Comparison of ENCODE assay signal across 32 mouse cellular contexts in the genomic region with DNA sequence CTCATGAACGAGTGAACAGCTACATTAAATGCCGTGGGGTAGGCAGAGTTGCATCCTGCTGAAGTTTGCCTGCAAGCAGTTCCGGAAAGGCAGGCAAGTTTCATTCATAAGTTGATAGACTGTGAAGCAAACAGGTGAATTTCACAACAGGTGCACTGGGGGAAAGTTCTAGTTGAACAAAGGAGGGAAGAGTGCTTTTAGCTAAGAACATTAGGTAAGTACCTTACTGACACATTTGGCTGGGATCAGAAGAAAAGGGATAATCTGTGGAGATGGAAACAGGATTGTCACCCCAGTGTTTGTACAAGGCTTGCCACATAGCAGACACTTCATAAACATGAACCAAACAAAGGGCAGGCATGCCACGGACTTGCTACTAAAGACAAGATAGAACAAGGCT. TPM values are rescaled to one million over a fixed set of nuclear protein-coding genes. Genes with fewer than 3 reads are reported as not detected.
A peak's percentile ranks its signal among the peaks of the same experiment; 100 is the strongest.
DNase-seq lines count a peak whose midpoint lies in the region; ATAC-seq and TF ChIP-seq lines count a peak whose summit lies in the region.
"Had no signal": no experiment of that assay in that cellular context is flagged by ENCODE, and none has a peak within 500 bp of the region (broad histone marks: within the 10 kb centered on the region; RNA-seq: fewer than 3 reads in every experiment).

No protein-coding gene starts in this region.

- ATAC-seq in heart, postnatal 0 days (ENCODE audit: insufficient read depth, low read depth): no peak
- no peak; the same call in 1 of the 2 replicates for ATAC-seq in liver, embryonic 16.5 days (ENCODE audit: low read depth)
- peak; percentile 49; the same call in 1 of the 2 replicates for ATAC-seq in liver, postnatal 0 days
- ATAC-seq in erythroid progenitor cell, adult 5-6 weeks (replicated peaks; ENCODE audit: low FRiP score, poor library complexity, severe bottlenecking): no peak
- ATAC-seq: CD4-positive, CD25-positive, alpha-beta regulatory T cell, adult 4 months; forebrain, embryonic 13.5 days; forebrain, embryonic 16.5 days had no signal

- no peak for DNase-seq in heart, postnatal 0 days (ENCODE audit: low spot score)
- DNase-seq in heart, postnatal 25 days (ENCODE audit: low spot score): no peak
- no peak for DNase-seq in liver
- peak; percentile 28 for DNase-seq in lung, postnatal 36 days
- DNase-seq in lung, postnatal 14 days: no peak
- no peak for DNase-seq in liver, postnatal 0 days
- DNase-seq: adrenal gland, adult 2 months; adrenal gland, postnatal 14 days; cerebellum, adult 11 months; cerebellum, adult 2 months; cerebellum, adult 9-11 months; cerebellum, postnatal 25 days; gastrocnemius, postnatal 25 days; heart, postnatal 14 days had no signal

- WGBS in heart, postnatal 0 days: 71% methylated on average over 4 of the region's 4 CpGs
- WGBS in liver, embryonic 16.5 days (ENCODE audit: insufficient replicate concordance): 51% methylated on average over 4 of the region's 4 CpGs
- WGBS in liver, postnatal 0 days (ENCODE audit: insufficient replicate concordance): 54% methylated on average over 4 of the region's 4 CpGs

- H3K27me3 ChIP-seq in heart, postnatal 0 days (ENCODE audit: control insufficient read depth, insufficient read depth, low read length): no peaks in the 10 kb centered on the region
- H3K27me3 ChIP-seq in liver, embryonic 16.5 days (ENCODE audit: control insufficient read depth, insufficient read depth, low read depth, low read length): no peaks in the 10 kb centered on the region
- no peaks in the 10 kb centered on the region for H3K27me3 ChIP-seq in liver, postnatal 0 days (ENCODE audit: insufficient read depth, low read length)
- H3K27me3 ChIP-seq: embryonic facial prominence, embryonic 12.5 days; embryonic facial prominence, embryonic 15.5 days; forebrain, embryonic 13.5 days; heart, embryonic 12.5 days; heart, embryonic 15.5 days; hindbrain, embryonic 12.5 days; hindbrain, embryonic 15.5 days had no signal

- no peak overlapping the region for H3K4me2 ChIP-seq in heart, postnatal 0 days (ENCODE audit: low read depth, low read length)
- H3K4me2 ChIP-seq in liver, embryonic 16.5 days (ENCODE audit: low read depth, low read length): no peak overlapping the region
- H3K4me2 ChIP-seq in liver, postnatal 0 days (ENCODE audit: low read depth, low read length): no peak overlapping the region
- H3K4me2 ChIP-seq: embryonic facial prominence, embryonic 12.5 days; embryonic facial prominence, embryonic 15.5 days; forebrain, embryonic 13.5 days; heart, embryonic 12.5 days; heart, embryonic 15.5 days; hindbrain, embryonic 12.5 days; hindbrain, embryonic 15.5 days had no signal

- peaks cover 26% of the 10 kb centered on the region for H3K36me3 ChIP-seq in heart, postnatal 0 days (replicated peaks; ENCODE audit: control insufficient read depth, insufficient read depth, low read length)
- no peaks in the 10 kb centered on the region for H3K36me3 ChIP-seq in liver, embryonic 16.5 days (ENCODE audit: control insufficient read depth, insufficient read depth)
- H3K36me3 ChIP-seq in liver, postnatal 0 days (replicated peaks; ENCODE audit: insufficient read depth, low read length): no peaks in the 10 kb centered on the region

- H3K9me3 ChIP-seq in heart, postnatal 0 days (replicated peaks; ENCODE audit: control insufficient read depth, low read length): no peaks in the 10 kb centered on the region
- no peaks in the 10 kb centered on the region for H3K9me3 ChIP-seq in liver, embryonic 16.5 days (replicated peaks; ENCODE audit: control insufficient read depth, low read length)
- H3K9me3 ChIP-seq in liver, postnatal 0 days (ENCODE audit: low read length): no peaks in the 10 kb centered on the region
- H3K9me3 ChIP-seq: embryonic facial prominence, embryonic 12.5 days; embryonic facial prominence, embryonic 15.5 days; forebrain, embryonic 10.5 days; forebrain, embryonic 13.5 days; heart, embryonic 12.5 days; heart, embryonic 15.5 days; hindbrain, embryonic 12.5 days; hindbrain, embryonic 15.5 days had no signal

- H3K27ac ChIP-seq in heart, postnatal 0 days (ENCODE audit: low read depth): peak overlapping the region; percentile 83; the same call in 1 of the 2 replicates
- H3K27ac ChIP-seq in liver, embryonic 16.5 days (ENCODE audit: low read length): 0 out of 2 replicates have a peak overlapping the region, but pooled peaks have one; percentile 2
- peak overlapping the region; percentile 72 for H3K27ac ChIP-seq in liver, postnatal 0 days (ENCODE audit: low read depth)
- H3K27ac ChIP-seq: embryonic facial prominence, embryonic 12.5 days; embryonic facial prominence, embryonic 15.5 days; forebrain, embryonic 10.5 days; forebrain, embryonic 13.5 days; hindbrain, embryonic 12.5 days; hindbrain, embryonic 15.5 days had no signal

- no peak for TF ChIP-seq EP300 in heart, postnatal 0 days (IDR thresholded peaks at IDR 0.05; ENCODE audit: low read depth)
- TF ChIP-seq EP300 in liver, postnatal 0 days (IDR thresholded peaks at IDR 0.05; ENCODE audit: low read depth): 0 out of 2 replicates have a peak, but pooled peaks have one; percentile 35

- no peak overlapping the region for H3K9ac ChIP-seq in heart, postnatal 0 days (replicated peaks; ENCODE audit: low read depth, low read length)
- H3K9ac ChIP-seq in liver, embryonic 16.5 days (ENCODE audit: low read depth, low read length): no peak overlapping the region
- H3K9ac ChIP-seq in liver, postnatal 0 days (replicated peaks): no peak overlapping the region
- H3K9ac ChIP-seq: embryonic facial prominence, embryonic 12.5 days; embryonic facial prominence, embryonic 15.5 days; forebrain, embryonic 13.5 days; heart, embryonic 12.5 days; heart, embryonic 15.5 days; hindbrain, embryonic 12.5 days; hindbrain, embryonic 15.5 days had no signal

- peaks cover 44% of the 10 kb centered on the region for H3K4me1 ChIP-seq in heart, postnatal 0 days (ENCODE audit: control insufficient read depth, insufficient read depth)
- no peaks in the 10 kb centered on the region for H3K4me1 ChIP-seq in liver, embryonic 16.5 days (ENCODE audit: control insufficient read depth, low read depth, low read length)
- H3K4me1 ChIP-seq in liver, postnatal 0 days (ENCODE audit: insufficient read depth): peaks cover 16% of the 10 kb centered on the region
- H3K4me1 ChIP-seq: embryonic facial prominence, embryonic 12.5 days; embryonic facial prominence, embryonic 15.5 days; forebrain, embryonic 13.5 days; hindbrain, embryonic 12.5 days; hindbrain, embryonic 15.5 days had no signal

- intact Hi-C loops in heart, postnatal 25 days (cut with DNase I): no loop called here

- no peak for TF ChIP-seq CTCF in heart, postnatal 0 days (IDR thresholded peaks at IDR 0.05; ENCODE audit: low read depth)
- no peak for TF ChIP-seq CTCF in liver, postnatal 0 days (IDR thresholded peaks at IDR 0.05; ENCODE audit: low read depth)

- no peak overlapping the region for H3K4me3 ChIP-seq in heart, postnatal 0 days (ENCODE audit: low read depth, low read length)
- H3K4me3 ChIP-seq in liver, embryonic 16.5 days (ENCODE audit: low read depth, low read length): no peak overlapping the region
- H3K4me3 ChIP-seq in liver, postnatal 0 days (ENCODE audit: low read depth, low read length): no peak overlapping the region
- H3K4me3 ChIP-seq: embryonic facial prominence, embryonic 12.5 days; embryonic facial prominence, embryonic 15.5 days; forebrain, embryonic 10.5 days; forebrain, embryonic 13.5 days; heart, embryonic 12.5 days; heart, embryonic 15.5 days; hindbrain, embryonic 12.5 days; hindbrain, embryonic 15.5 days had no signal

RNA-seq across cellular contexts. Expression of a gene that starts 5.3 kb away (rescaled TPM):
- not detected in 2 replicates for total RNA-seq in heart, postnatal 0 days (2014; rRNA removed; ENCODE audit: low replicate concordance)
- 15.6 and 17.1 TPM in 2 replicates for polyA plus RNA-seq in heart, postnatal 0 days (2015; fragmentation: Nextera tagmentation; extraction: Ambion mirVana)
- total RNA-seq in heart, postnatal 25 days (2021): not detected
- polyA plus RNA-seq in liver, embryonic 16.5 days (2015; fragmentation: Nextera tagmentation; extraction: Ambion mirVana): 4.5 and 6.6 TPM in 2 replicates
- 3.4 and 3.9 TPM in 2 replicates for polyA plus RNA-seq in liver, postnatal 0 days (2015; fragmentation: Nextera tagmentation; extraction: Ambion mirVana)
- total RNA-seq in erythroid progenitor cell, adult 5-6 weeks (2015; ENCODE audit: low replicate concordance): not detected in 2 replicates
- not detected in 2 replicates for total RNA-seq in erythroid progenitor cell, adult 5-6 weeks (2017; ENCODE audit: low replicate concordance)
- total RNA-seq: adrenal gland, adult 2 months; adrenal gland, postnatal 14 days; adrenal gland, postnatal 4 days; common myeloid progenitor, adult 5-6 weeks; gastrocnemius, adult 18-20 months; gastrocnemius, postnatal 25 days; granulocyte monocyte progenitor cell, adult 5-6 weeks; heart, postnatal 14 days; hematopoietic stem cell, adult 5-6 weeks; MEL had no signal
- polyA plus RNA-seq: adrenal gland, adult 2 months; CD4-positive, CD25-positive, alpha-beta regulatory T cell, adult 4 months; cerebellum, adult 2 months had no signal

RNA-seq across cellular contexts. Expression of a gene that starts 53.0 kb away (rescaled TPM):
- 40.0 and 66.6 TPM in 2 replicates for total RNA-seq in heart, postnatal 0 days (2014; rRNA removed; ENCODE audit: low replicate concordance)
- 4.4 and 4.7 TPM in 2 replicates for polyA plus RNA-seq in heart, postnatal 0 days (2015; fragmentation: Nextera tagmentation; extraction: Ambion mirVana)
- total RNA-seq in heart, postnatal 25 days (2021): 10 to 100 TPM; 44.3 to 49.7 TPM
- 1.5 and 1.7 TPM in 2 replicates for polyA plus RNA-seq in liver, embryonic 16.5 days (2015; fragmentation: Nextera tagmentation; extraction: Ambion mirVana)
- 1.2 and 1.4 TPM in 2 replicates for polyA plus RNA-seq in liver, postnatal 0 days (2015; fragmentation: Nextera tagmentation; extraction: Ambion mirVana)
- 0.84 TPM in 1 of 2 replicates, not detected in the other for total RNA-seq in erythroid progenitor cell, adult 5-6 weeks (2015; ENCODE audit: low replicate concordance)
- total RNA-seq in erythroid progenitor cell, adult 5-6 weeks (2017; ENCODE audit: low replicate concordance): 0.26 TPM in 1 of 2 replicates, not detected in the other
- total RNA-seq: common myeloid progenitor, adult 5-6 weeks; granulocyte monocyte progenitor cell, adult 5-6 weeks; MEL had no signal
- polyA plus RNA-seq: CD4-positive, CD25-positive, alpha-beta regulatory T cell, adult 4 months had no signal

Comparison
In these comparisons a context has a peak if more than half of its experiments do, and no peak if none do; other contexts are left out.
1. H3K27ac ChIP-seq: peak in every context shown above with its lines; median percentile 83 in heart, postnatal 0 days; 72 in liver, postnatal 0 days; 2 in liver, embryonic 16.5 days.
2. RNA of a gene that starts 53.0 kb away (total RNA-seq): 44.3 to 49.7 TPM in heart, postnatal 25 days and 40.0 to 66.6 TPM in heart, postnatal 0 days; 0.26 to 0.84 TPM in erythroid progenitor cell, adult 5-6 weeks; every median in the first group is over 10 times any median in the second.